Mouse (Mus musculus) spleen, adult 2 months (tissue): ENCODE data around the gene Sdr9c7. TPM values are rescaled to one million over a fixed set of nuclear protein-coding genes. Genes with fewer than 3 reads are reported as not detected.
A peak's percentile ranks its signal among the peaks of the same experiment; 100 is the strongest.

Experiments
- DNase-seq, 2 experiments: peaks; one replicate each; pipeline versions ENCODE4 v3.0.0 to v3.0.0-alpha.2; 2012 to 2021; ENCODE audit warnings: low spot score in 2 of 2, low read depth in 1 of 2
- H3K27ac ChIP-seq: fragments of 200-500 bp; 2 replicates; pipeline ENCODE4 v1.5.1; 2012; ENCODE audit warnings: low read length, inconsistent platforms; ENCODE audit not compliant: insufficient read depth
- H3K27me3 ChIP-seq: fragments of 200-500 bp; 2 replicates; pipeline ENCODE4 v1.6.1; 2012; ENCODE audit warnings: mild to moderate bottlenecking, moderate library complexity, low read length, inconsistent platforms; ENCODE audit not compliant: control insufficient read depth, insufficient read depth
- H3K36me3 ChIP-seq: fragments of 200-500 bp; 2 replicates; pipeline ENCODE4 v1.6.1; 2012; ENCODE audit warnings: mild to moderate bottlenecking, low read length, inconsistent platforms; ENCODE audit not compliant: control insufficient read depth, insufficient read depth
- H3K4me1 ChIP-seq: fragments of 200-500 bp; 2 replicates; pipeline ENCODE4 v1.6.1; 2011; ENCODE audit warnings: inconsistent platforms; ENCODE audit not compliant: control insufficient read depth, insufficient read depth, insufficient read length
- H3K4me3 ChIP-seq: fragments of 200-500 bp; 2 replicates; pipeline ENCODE4 v1.5.1; 2011; ENCODE audit warnings: mild to moderate bottlenecking, inconsistent platforms; ENCODE audit not compliant: insufficient read depth, insufficient read length; ENCODE audit errors: extremely low read depth
- CTCF ChIP-seq: fragments of 200-500 bp; IDR thresholded peaks from 2 replicates; pipeline ENCODE4 v1.5.1; 2011; ENCODE audit warnings: mild to moderate bottlenecking, inconsistent platforms; ENCODE audit not compliant: insufficient read depth, insufficient read length, insufficient replicate concordance; ENCODE audit errors: extremely low read depth
- POLR2A ChIP-seq: fragments of 200-500 bp; IDR thresholded peaks from 2 replicates; pipeline ENCODE4 v1.6.1; 2011; ENCODE audit warnings: low read depth, low read length, inconsistent platforms
- WGBS: fragments of 180-500 bp; shearing (Covaris S2); methylation state at CpG from one replicate; pipeline ENCODE4 v1.1.7; 2018; 5-methylcytosine and 5-hydroxymethylcytosine counted together
- polyA plus RNA-seq: library from polyadenylated mRNA; depleted of rRNA; stranded (reverse); fragments of >200 nt; gene quantifications from 2 replicates; pipeline ENCODE4 v1.2.3, GENCODE M21; 2012; rRNA removed

The Sdr9c7 gene
- polyA plus RNA-seq, 1 experiment: 0.04 TPM

GRCm38 (mm10) chr10:127945432-127946064 lies 47.2 kb downstream of the Sdr9c7 start:
- Histone ChIP-seq H3K36me3 (no peaks in the 10 kb centered on the region), H3K27ac (no peak overlapping the region), H3K4me3 (no peak overlapping the region), H3K27me3 (no peaks in the 10 kb centered on the region), H3K4me1 (no peaks in the 10 kb centered on the region)
- no peak for TF ChIP-seq POLR2A
- peak; percentile 27; the same call in 1 of the 2 replicates for TF ChIP-seq CTCF
- DNase-seq: peak; percentile 15 to 18
- WGBS: 24% methylated on average over 5 of the region's 5 CpGs

GRCm38 (mm10) chr10:127949596-127950130 lies 51.3 kb downstream of the Sdr9c7 start:
- WGBS: 90% methylated on average over 4 of the region's 4 CpGs
- no peak for TF ChIP-seq POLR2A
- DNase-seq: no peak
- no peaks in the 10 kb centered on the region for H3K27me3 ChIP-seq
- H3K4me1 ChIP-seq: no peaks in the 10 kb centered on the region
- H3K4me3 ChIP-seq: no peak overlapping the region
- no peaks in the 10 kb centered on the region for H3K36me3 ChIP-seq
- no peak overlapping the region for H3K27ac ChIP-seq

GRCm38 (mm10) chr10:127951390-127951789 lies 53.1 kb downstream of the Sdr9c7 start:
- Histone ChIP-seq H3K4me3 (no peak overlapping the region), H3K4me1 (no peaks in the 10 kb centered on the region), H3K36me3 (no peaks in the 10 kb centered on the region), H3K27me3 (no peaks in the 10 kb centered on the region), H3K27ac (no peak overlapping the region)
- WGBS: 85% methylated on average over 9 of the region's 9 CpGs
- TF ChIP-seq CTCF: no peak
- TF ChIP-seq POLR2A: no peak
- no peak for DNase-seq

- Histone ChIP-seq H3K27ac (no peak overlapping the region), H3K4me1 (no peaks in the 10 kb centered on the region), H3K36me3 (no peaks in the 10 kb centered on the region), H3K4me3 (no peak overlapping the region), H3K27me3 (no peaks in the 10 kb centered on the region)
- DNase-seq: no peak
- WGBS: 66% methylated on average over 4 of the region's 4 CpGs
- TF ChIP-seq POLR2A: no peak
Observed at GRCm38 (mm10) chr10:127951821-127952220, 53.5 kb downstream of the Sdr9c7 start.

GRCm38 (mm10) chr10:127955034-127955433 lies 56.7 kb downstream of the Sdr9c7 start:
- Histone ChIP-seq H3K27ac (no peak overlapping the region), H3K36me3 (no peaks in the 10 kb centered on the region), H3K4me1 (no peaks in the 10 kb centered on the region), H3K4me3 (no peak overlapping the region), H3K27me3 (no peaks in the 10 kb centered on the region)
- 75% methylated on average over 4 of the region's 4 CpGs for WGBS
- TF ChIP-seq CTCF (no peak), POLR2A (no peak)
- no peak for DNase-seq

GRCm38 (mm10) chr10:127956168-127956816 lies 58.0 kb downstream of the Sdr9c7 start:
- Histone ChIP-seq H3K36me3 (no peaks in the 10 kb centered on the region), H3K4me3 (no peak overlapping the region), H3K27ac (no peak overlapping the region), H3K27me3 (no peaks in the 10 kb centered on the region), H3K4me1 (no peaks in the 10 kb centered on the region)
- WGBS: 62% methylated on average over 16 of the region's 16 CpGs
- peak; percentile 17 to 48 for DNase-seq
- TF ChIP-seq CTCF (peak; percentile 44; the same call in 1 of the 2 replicates), POLR2A (no peak)

- H3K27me3 ChIP-seq: no peaks in the 10 kb centered on the region
- no peak for DNase-seq
- H3K4me1 ChIP-seq: no peaks in the 10 kb centered on the region
- TF ChIP-seq CTCF: no peak
- no peak for TF ChIP-seq POLR2A
- no peak overlapping the region for H3K4me3 ChIP-seq
- no peak overlapping the region for H3K27ac ChIP-seq
- WGBS: 89% methylated on average over 7 of the region's 7 CpGs
- H3K36me3 ChIP-seq: no peaks in the 10 kb centered on the region
Observed at GRCm38 (mm10) chr10:127959161-127959679, 60.9 kb downstream of the Sdr9c7 start.

Other genes with a start within 250 kb of the Sdr9c7 start
- gene Nemp1, start 231.6 kb upstream of the Sdr9c7 start, polyA plus RNA-seq: 3.2 and 3.5 TPM in 2 replicates
- gene Nab2, start 229.9 kb upstream of the Sdr9c7 start, polyA plus RNA-seq: 30.6 and 32.7 TPM in 2 replicates
- 0.13 and 0.21 TPM in 2 replicates for gene Myo1a, start 193.3 kb upstream of the Sdr9c7 start, polyA plus RNA-seq
- gene Tac2, start 174.0 kb upstream of the Sdr9c7 start, polyA plus RNA-seq: 1.9 and 4.1 TPM in 2 replicates
- gene Zbtb39, start 159.0 kb upstream of the Sdr9c7 start, polyA plus RNA-seq: 5.6 and 6.0 TPM in 2 replicates
- 22.5 and 28.8 TPM in 2 replicates for gene Gpr182, start 146.8 kb upstream of the Sdr9c7 start, polyA plus RNA-seq
- 0.25 and 0.56 TPM in 2 replicates for gene Rdh1, start 138.8 kb upstream of the Sdr9c7 start, polyA plus RNA-seq
- gene Rdh16f1, start 138.7 kb upstream of the Sdr9c7 start, polyA plus RNA-seq: 0.60 and 0.94 TPM in 2 replicates
- 0.11 and 0.18 TPM in 2 replicates for gene Rdh9, start 122.1 kb upstream of the Sdr9c7 start, polyA plus RNA-seq
- gene Rdh16, start 97.4 kb upstream of the Sdr9c7 start, polyA plus RNA-seq: 0.04 TPM in 1 of 2 replicates, not detected in the other
- not detected in 2 replicates for gene Rdh19, start 48.6 kb upstream of the Sdr9c7 start, polyA plus RNA-seq
- 0.08 TPM in 1 of 2 replicates, not detected in the other for gene Rdh16f2, start 32.0 kb upstream of the Sdr9c7 start, polyA plus RNA-seq
- gene Rdh7, start 9.7 kb upstream of the Sdr9c7 start, polyA plus RNA-seq: 0.06 and 0.08 TPM in 2 replicates
- gene Hsd17b6, start 109.1 kb downstream of the Sdr9c7 start, polyA plus RNA-seq: not detected in 2 replicates
- 3.9 and 4.2 TPM in 2 replicates for gene Prim1, start 116.7 kb downstream of the Sdr9c7 start, polyA plus RNA-seq
- 124 and 171 TPM in 2 replicates for gene Naca, start 137.1 kb downstream of the Sdr9c7 start, polyA plus RNA-seq
- 20.2 and 59.3 TPM in 2 replicates for gene Ptges3, start 160.4 kb downstream of the Sdr9c7 start, polyA plus RNA-seq
- gene Atp5b, start 184.8 kb downstream of the Sdr9c7 start, polyA plus RNA-seq: 803 and 1,529 TPM in 2 replicates
- 39.0 and 43.3 TPM in 2 replicates for gene Baz2a, start 193.1 kb downstream of the Sdr9c7 start, polyA plus RNA-seq